Mouse (Mus musculus) liver, embryonic 13.5 days (tissue): ENCODE data around the gene Dkc1. TPM values are rescaled to one million over a fixed set of nuclear protein-coding genes. Genes with fewer than 3 reads are reported as not detected.

ENCODE experiments used
- ATAC-seq: fragments of 200-750 bp; cut with Nextera tagmentation; 2 replicates; pipeline ENCODE4 v1.8.0; 2017; ENCODE audit warnings: low read depth, mild to moderate bottlenecking, moderate number of reproducible peaks, moderate library complexity
- DNase-seq: peaks from one replicate; pipeline ENCODE4 v3.0.0; 2022
- H3K27ac ChIP-seq: fragments of 300-500 bp; sonication (generic); 2 replicates; pipeline ENCODE4 v1.5.1; 2015; ENCODE audit warnings: moderate library complexity, mild to moderate bottlenecking, inconsistent platforms
- H3K27me3 ChIP-seq: fragments of 300-500 bp; sonication (generic); 2 replicates; pipeline ENCODE4 v1.6.1; 2015; ENCODE audit warnings: mild to moderate bottlenecking, inconsistent platforms
- H3K36me3 ChIP-seq: fragments of 300-500 bp; sonication (generic); 2 replicates; pipeline ENCODE4 v1.6.1; 2015; ENCODE audit warnings: mild to moderate bottlenecking, inconsistent platforms
- H3K4me1 ChIP-seq: fragments of 300-500 bp; sonication (generic); replicated peaks from 2 replicates; pipeline ENCODE4 v1.6.1; 2015; ENCODE audit warnings: inconsistent platforms
- H3K4me2 ChIP-seq: fragments of 300-500 bp; sonication (generic); 2 replicates; pipeline ENCODE4 v1.6.1; 2015; ENCODE audit warnings: inconsistent platforms, mild to moderate bottlenecking, moderate library complexity
- H3K4me3 ChIP-seq: fragments of 300-500 bp; sonication (generic); replicated peaks from 2 replicates; pipeline ENCODE4 v1.5.1; 2015; ENCODE audit warnings: mild to moderate bottlenecking, inconsistent platforms
- H3K9ac ChIP-seq: fragments of 300-500 bp; sonication (generic); 2 replicates; pipeline ENCODE4 v1.6.1; 2015; ENCODE audit warnings: mild to moderate bottlenecking, inconsistent platforms
- H3K9me3 ChIP-seq: fragments of 300-500 bp; sonication (generic); replicated peaks from 2 replicates; pipeline ENCODE4 v1.6.1; 2016; ENCODE audit warnings: inconsistent platforms
- WGBS: fragments of 180-500 bp; shearing (Covaris S2); methylation state at CpG from one replicate; pipeline ENCODE4 v1.1.7; 2015; ENCODE audit not compliant: insufficient replicate concordance; 5-methylcytosine and 5-hydroxymethylcytosine counted together
- polyA plus RNA-seq: library from polyadenylated mRNA; unstranded; fragments of >200 nt; fragmentation: Nextera tagmentation; extraction: Ambion mirVana; gene quantifications from 2 replicates; pipeline ENCODE4 v1.2.1, GENCODE M21; 2015

Gene Dkc1
- polyA plus RNA-seq: 136 and 168 TPM in 2 replicates

DNA sequence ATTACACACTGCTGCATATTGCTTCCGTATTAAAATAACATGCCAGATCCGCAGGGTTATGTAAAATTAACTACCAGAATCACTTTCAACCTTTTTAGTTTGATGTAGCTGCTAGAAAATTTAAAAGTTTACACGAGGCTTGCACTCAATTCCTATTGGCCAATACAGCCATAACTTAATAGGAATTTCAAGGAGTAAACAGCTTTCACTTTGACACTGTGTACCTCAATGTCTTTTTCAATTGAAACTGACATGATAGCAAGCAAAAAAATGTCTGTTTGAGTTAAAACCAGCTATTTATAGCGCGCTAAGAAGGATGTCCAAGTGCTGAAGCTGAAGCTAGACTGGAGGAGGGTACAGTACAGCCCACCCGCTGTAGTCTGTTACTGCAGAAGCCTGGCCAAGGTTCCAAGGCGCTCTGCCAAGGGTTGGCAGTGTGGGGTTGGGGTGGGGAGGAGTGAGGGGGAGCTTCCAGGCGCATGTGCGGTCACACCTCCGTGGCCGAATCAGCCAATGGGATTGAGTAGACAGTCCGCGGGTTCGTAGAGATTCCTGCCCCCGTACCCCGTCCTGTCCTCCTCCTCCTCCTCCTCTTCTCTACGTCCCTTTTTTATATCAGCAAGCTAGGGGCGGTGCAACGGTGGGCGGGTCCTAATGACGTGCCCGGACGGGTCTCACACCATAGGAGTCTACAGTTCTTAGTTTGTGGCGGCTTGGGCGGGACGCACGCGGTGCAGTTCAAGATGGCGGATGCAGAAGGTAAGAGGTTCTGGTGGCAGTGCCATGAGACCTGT lies at the start of gene Dkc1:
Dkc1 (plus strand) TSS at position 486 of the 794 bp plus-strand sequence.
- Histone ChIP-seq H3K27ac (peak within 1 kb of the TSS; percentile 81), H3K9ac (peak within 1 kb of the TSS; percentile 78), H3K27me3 (no peaks in the 10 kb centered on the region), H3K9me3 (no peaks in the 10 kb centered on the region), H3K4me3 (peak within 1 kb of the TSS; percentile 69), H3K4me1 (peaks cover 13% of the 10 kb centered on the region), H3K4me2 (peak within 1 kb of the TSS; percentile 72), H3K36me3 (peaks cover 21% of the 10 kb centered on the region)
- 11% methylated on average over 29 of the region's 29 CpGs for WGBS
- DNase-seq (peak; percentile 95), ATAC-seq (peak; percentile 99)

DNA sequence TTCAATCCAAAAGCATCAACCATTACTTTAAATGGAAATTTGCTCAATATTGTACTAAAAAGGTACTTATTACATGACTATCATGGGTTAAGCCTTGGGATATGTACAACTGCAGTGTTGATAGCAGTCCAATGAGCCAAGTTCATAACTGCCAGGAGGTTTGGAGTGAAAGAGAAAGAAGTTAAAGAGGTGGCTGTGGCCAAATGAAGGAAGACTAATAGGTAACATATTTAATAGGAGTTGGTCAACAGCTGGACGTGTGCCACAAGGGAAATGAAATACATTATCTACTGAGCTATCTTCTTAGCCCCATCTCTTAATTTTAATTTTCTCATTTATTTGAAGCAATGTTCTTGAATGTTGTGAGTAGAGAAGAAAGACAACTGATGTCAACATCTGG lies 49.7 kb upstream of the Dkc1 start:
- WGBS: 55% methylated on average over 1 of the region's 1 CpGs
- Histone ChIP-seq H3K9ac (no peak overlapping the region), H3K4me3 (no peak overlapping the region), H3K9me3 (no peaks in the 10 kb centered on the region), H3K36me3 (no peaks in the 10 kb centered on the region), H3K27ac (no peak overlapping the region), H3K4me2 (no peak overlapping the region), H3K27me3 (no peaks in the 10 kb centered on the region), H3K4me1 (no peaks in the 10 kb centered on the region)
- DNase-seq (no peak), ATAC-seq (no peak)

DNA sequence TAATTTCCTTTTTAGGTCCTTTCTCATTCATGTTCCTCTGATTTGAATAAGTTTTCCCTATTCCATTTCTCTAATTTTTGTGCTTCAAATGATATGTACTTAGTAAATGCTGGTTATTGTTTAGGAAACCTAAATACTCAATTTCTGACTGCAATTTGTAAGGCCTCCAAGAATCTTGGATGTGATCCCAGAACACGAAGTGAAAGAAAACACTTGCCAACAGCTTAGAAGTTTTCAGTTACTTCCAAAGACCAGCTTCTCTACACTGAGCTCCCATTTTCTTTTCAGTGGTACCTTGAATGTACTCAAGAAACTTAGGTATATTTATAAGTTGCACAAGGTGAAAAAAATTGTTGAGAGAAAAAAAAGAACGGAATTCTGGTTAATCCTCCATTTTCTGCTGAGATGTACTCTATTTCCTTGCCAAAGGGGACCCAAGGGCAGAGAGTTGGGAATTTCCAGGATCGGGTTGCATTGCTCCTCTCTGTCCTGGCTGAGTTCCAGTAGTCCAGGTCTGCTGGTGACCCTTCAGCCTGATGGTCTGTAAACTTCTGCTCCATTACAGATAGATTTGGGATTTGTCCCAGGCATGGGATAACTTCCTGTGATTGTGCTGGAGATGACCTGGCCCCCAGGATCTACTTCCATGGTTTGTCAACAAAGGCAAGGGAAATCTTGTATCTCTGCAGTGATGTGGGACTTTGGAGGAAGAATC lies 48.6 kb upstream of the Dkc1 start:
- no peaks in the 10 kb centered on the region for H3K9me3 ChIP-seq
- WGBS: 54% methylated on average over 3 of the region's 3 CpGs
- H3K4me1 ChIP-seq: no peaks in the 10 kb centered on the region
- no peaks in the 10 kb centered on the region for H3K27me3 ChIP-seq
- H3K4me2 ChIP-seq: no peak overlapping the region
- H3K27ac ChIP-seq: no peak overlapping the region
- H3K36me3 ChIP-seq: no peaks in the 10 kb centered on the region
- H3K4me3 ChIP-seq: no peak overlapping the region
- no peak for DNase-seq
- no peak overlapping the region for H3K9ac ChIP-seq
- no peak for ATAC-seq

DNA sequence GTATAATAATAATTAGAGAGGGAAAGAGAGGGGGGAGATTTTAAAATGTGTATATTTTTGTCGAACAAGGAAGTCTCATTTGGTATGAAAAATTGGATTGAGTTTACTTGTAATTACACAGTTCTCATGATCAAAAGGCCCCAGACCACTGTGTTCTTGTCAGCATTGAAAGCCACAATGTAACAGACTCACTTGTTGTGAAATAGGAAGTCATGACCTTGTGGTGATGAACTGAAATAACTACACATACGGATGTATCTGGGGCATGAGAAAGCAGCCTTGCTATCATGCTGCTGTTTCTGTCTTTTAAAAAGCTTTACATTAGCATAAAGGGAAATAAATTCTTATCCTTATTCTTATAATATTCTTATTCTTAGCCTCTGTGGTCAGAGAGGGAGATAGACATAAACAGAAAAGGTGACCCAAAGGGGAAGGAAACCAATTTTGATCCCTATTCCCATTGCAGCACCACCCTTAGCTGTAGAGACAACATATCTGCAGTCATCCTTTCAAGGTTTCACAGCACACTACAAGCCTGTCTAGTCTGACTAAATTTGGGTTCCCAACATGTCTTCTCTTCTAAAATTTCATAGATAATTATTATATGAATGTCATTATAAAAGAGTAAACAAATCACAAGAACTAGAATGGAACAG lies 39.4 kb upstream of the Dkc1 start:
- Histone ChIP-seq H3K4me1 (no peaks in the 10 kb centered on the region), H3K27ac (no peak overlapping the region), H3K9me3 (no peaks in the 10 kb centered on the region), H3K27me3 (no peaks in the 10 kb centered on the region), H3K36me3 (no peaks in the 10 kb centered on the region), H3K4me3 (no peak overlapping the region), H3K9ac (no peak overlapping the region), H3K4me2 (no peak overlapping the region)
- DNase-seq (no peak), ATAC-seq (no peak)
- WGBS: 54% methylated on average over 2 of the region's 2 CpGs

DNA sequence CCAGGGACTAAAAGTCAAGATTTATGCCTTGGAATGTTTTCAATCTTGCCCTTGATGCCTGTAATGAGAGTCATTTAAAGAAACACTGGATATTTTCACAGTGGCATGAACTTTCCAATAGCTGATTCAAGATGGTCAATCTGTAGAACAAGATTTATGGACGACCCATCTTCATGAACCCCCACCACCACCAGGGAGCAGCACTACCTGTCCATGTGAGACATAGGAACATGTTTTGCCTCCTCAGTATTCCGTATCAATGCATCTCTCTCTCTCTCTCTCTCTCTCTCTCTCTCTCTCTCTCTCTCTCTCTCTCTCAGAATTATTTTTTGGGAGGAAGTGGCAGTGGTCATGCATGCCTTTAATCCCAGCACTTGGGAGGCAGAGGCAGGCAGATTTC lies 13.3 kb upstream of the Dkc1 start:
- Histone ChIP-seq H3K4me2 (no peak overlapping the region), H3K9ac (no peak overlapping the region), H3K9me3 (no peaks in the 10 kb centered on the region), H3K4me1 (0 out of 2 replicates have a peak, but pooled peaks cover 5% of the 10 kb centered on the region), H3K4me3 (no peak overlapping the region), H3K36me3 (no peaks in the 10 kb centered on the region), H3K27me3 (no peaks in the 10 kb centered on the region), H3K27ac (no peak overlapping the region)
- WGBS: 47% methylated on average over 2 of the region's 2 CpGs
- ATAC-seq (no peak), DNase-seq (peak; percentile 3)

DNA sequence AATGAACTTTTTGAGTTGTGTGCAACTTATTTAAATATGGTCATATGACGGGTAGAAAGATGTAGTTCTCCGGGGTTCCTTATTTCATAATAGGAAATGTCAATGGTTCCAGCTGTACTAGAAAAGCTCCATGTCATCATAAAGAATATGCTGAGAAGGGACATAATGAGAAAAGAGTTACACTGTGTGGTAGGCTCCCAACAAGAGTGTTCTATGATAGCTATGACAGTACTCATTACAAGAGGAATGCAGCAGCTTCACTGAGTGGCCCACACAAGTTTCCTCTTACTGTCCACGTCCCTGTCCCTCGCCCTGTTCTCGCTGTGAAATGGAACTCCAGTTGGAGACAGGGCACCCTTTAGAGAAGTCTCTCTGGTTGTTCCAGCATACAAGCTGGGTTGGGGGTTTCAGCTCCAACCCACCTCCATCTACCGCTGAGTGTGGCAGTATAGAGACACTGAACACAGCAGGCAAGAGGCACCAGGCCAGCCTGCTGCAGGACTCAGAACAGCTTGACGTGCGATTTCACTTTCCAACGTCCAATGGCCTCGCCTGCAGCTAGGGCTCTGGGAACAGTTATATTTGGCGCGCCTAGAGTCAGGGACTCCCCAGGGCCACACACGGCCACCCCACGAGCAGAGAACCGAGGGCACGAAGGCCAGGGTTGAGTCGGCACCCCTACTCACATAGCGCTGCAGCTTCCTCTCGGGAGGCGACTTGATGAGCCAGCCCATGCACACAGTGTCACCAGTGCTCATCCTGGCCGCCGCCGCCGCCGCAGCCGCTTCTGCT lies 11.5 kb upstream of the Dkc1 start:
- Histone ChIP-seq H3K27ac (peak overlapping the region; percentile 23; the same call in 1 of the 2 replicates), H3K9ac (peak overlapping the region; percentile 72), H3K4me2 (peak overlapping the region; percentile 73), H3K36me3 (no peaks in the 10 kb centered on the region), H3K27me3 (no peaks in the 10 kb centered on the region), H3K4me1 (0 out of 2 replicates have a peak, but pooled peaks cover 5% of the 10 kb centered on the region), H3K9me3 (no peaks in the 10 kb centered on the region), H3K4me3 (peak overlapping the region; percentile 67)
- DNase-seq: no peak
- 17% methylated on average over 26 of the region's 26 CpGs for WGBS
- ATAC-seq: peak; percentile 83

DNA sequence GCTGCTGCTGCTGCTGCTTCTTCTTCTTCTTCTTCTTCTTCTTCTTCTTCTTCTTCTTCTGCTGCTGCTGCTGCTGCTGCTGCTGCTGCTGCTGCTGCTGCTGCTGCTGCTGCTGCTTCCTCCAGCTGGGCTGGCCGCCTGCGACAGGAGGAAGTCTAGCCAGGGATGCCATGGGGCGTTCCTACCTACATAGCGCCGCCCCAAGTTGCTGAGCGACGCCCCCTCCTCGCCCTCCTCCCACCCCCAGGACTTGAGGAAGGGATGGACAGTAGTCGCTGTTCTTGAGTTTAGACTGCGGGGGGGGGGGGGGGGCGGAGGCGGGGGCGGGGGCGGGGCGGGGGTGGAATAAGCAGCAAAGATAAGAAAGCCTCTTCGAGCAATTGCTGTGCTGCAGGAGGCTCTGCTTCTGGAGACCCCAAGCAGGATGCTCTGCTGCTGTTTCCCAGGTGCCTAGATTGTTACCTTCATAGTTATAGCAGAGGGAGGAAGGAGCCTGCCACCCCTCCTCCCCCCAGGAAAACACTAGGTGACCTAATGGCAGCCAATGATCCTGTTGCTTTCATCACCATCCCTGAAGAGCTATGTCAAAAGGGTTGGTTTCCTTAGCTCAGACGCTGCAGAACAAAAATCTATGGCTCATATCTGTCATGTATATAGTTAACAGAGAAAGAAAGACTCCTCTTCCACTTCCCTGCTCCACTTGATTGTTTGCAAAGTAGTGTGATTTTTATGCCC lies 10.7 kb upstream of the Dkc1 start, which contains the start of gene Gab3:
Gab3 (minus strand) TSS at position 685 of the 735 bp plus-strand sequence.
- H3K9me3 ChIP-seq: no peaks in the 10 kb centered on the region
- no peaks in the 10 kb centered on the region for H3K36me3 ChIP-seq
- peak within 1 kb of the TSS; percentile 67 for H3K4me3 ChIP-seq
- peak within 1 kb of the TSS; percentile 29; the same call in 1 of the 2 replicates for H3K27ac ChIP-seq
- ATAC-seq (peak; percentile 95), DNase-seq (peak; percentile 50)
- peak within 1 kb of the TSS; percentile 72 for H3K9ac ChIP-seq
- H3K4me1 ChIP-seq: 0 out of 2 replicates have a peak, but pooled peaks cover 5% of the 10 kb centered on the region
- no peaks in the 10 kb centered on the region for H3K27me3 ChIP-seq
- peak within 1 kb of the TSS; percentile 73 for H3K4me2 ChIP-seq
- 8% methylated on average over 9 of the region's 17 CpGs for WGBS

DNA sequence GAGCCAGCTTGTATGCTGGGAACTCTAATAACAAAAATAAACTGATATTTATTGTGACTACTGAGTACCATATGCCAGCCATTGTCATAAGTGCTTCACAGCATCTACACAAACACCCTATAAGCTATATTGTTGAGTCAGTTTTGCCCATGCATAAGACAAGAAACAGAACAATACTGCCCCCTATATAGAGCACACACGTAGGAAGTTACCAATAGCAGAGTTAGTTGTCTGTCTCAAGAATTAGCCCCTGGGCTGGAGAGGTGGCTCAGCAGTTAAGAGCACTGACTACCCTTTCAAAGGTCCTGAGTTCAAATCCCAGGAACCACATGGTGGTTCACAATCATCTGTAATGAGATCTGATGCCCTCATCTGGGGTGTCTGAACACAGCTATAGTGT lies 10.0 kb upstream of the Dkc1 start:
- 0 out of 2 replicates have a peak, but pooled peaks cover 5% of the 10 kb centered on the region for H3K4me1 ChIP-seq
- 19% methylated on average over 1 of the region's 1 CpGs for WGBS
- no peak overlapping the region for H3K4me3 ChIP-seq
- no peaks in the 10 kb centered on the region for H3K27me3 ChIP-seq
- DNase-seq (no peak), ATAC-seq (no peak)
- no peak overlapping the region for H3K27ac ChIP-seq
- no peaks in the 10 kb centered on the region for H3K9me3 ChIP-seq
- no peak overlapping the region for H3K9ac ChIP-seq
- H3K36me3 ChIP-seq: no peaks in the 10 kb centered on the region
- no peak overlapping the region for H3K4me2 ChIP-seq

DNA sequence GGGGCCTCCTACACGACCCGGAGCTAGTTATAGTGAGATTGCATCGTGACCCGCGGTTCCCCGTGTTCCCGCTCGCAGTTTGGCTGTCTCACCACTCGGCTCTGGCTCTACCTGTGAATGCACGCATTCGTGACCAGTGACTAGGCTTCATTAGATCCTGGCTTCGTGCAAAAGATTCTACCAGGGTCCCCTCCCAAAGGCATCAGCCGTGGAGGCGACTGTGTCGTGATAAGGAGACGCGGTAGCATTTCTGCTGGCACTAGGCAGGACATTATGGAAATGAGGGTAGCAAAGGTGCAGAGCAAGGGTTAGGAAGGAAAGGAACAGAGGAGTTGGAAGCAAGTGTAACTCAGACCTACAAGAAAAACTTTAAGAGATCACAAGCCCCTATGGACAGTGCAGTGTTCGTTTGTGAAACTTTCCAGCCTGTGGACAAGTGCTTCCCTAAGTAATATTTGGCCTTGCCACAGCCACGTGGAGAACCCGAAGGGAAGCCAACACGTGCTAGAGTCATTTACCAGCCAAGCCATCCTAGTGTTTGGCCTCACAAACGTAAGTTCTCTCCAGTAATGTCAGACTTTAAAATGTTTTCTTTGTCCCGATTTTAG lies 613 bp downstream of the Dkc1 start:
- peak overlapping the region; percentile 69 for H3K4me3 ChIP-seq
- H3K4me2 ChIP-seq: peak overlapping the region; percentile 72
- H3K27me3 ChIP-seq: no peaks in the 10 kb centered on the region
- H3K4me1 ChIP-seq: peaks cover 13% of the 10 kb centered on the region
- 9% methylated on average over 23 of the region's 23 CpGs for WGBS
- peak overlapping the region; percentile 79 for H3K27ac ChIP-seq
- H3K9me3 ChIP-seq: no peaks in the 10 kb centered on the region
- peak; percentile 50 for ATAC-seq
- peaks cover 28% of the 10 kb centered on the region for H3K36me3 ChIP-seq
- DNase-seq: no peak
- H3K9ac ChIP-seq: peak overlapping the region; percentile 78

DNA sequence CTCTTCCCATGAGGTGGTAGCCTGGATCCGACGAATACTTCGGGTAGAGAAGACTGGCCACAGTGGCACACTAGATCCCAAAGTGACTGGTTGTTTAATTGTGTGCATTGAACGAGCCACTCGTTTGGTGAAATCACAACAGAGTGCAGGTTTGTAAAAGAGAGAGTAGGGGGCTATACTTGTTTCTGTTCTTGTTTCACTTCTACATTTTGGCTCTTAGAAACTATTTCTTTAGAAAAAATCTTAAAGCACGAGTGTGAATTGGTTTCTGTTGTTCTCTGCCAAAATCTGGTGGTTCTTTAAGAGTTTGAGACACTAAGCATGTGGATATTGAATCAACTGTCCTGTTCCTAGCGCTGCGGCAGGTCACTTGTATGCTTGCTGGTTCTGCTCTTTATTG lies 3.1 kb downstream of the Dkc1 start:
- Histone ChIP-seq H3K9me3 (no peaks in the 10 kb centered on the region), H3K4me2 (peak overlapping the region; percentile 21), H3K4me3 (0 out of 2 replicates have a peak overlapping the region, but pooled peaks have one; percentile 69), H3K36me3 (peaks cover 50% of the 10 kb centered on the region), H3K4me1 (peaks cover 13% of the 10 kb centered on the region), H3K27ac (no peak overlapping the region), H3K27me3 (no peaks in the 10 kb centered on the region), H3K9ac (no peak overlapping the region)
- DNase-seq: no peak
- ATAC-seq: no peak
- WGBS: 78% methylated on average over 8 of the region's 8 CpGs
